Mouse (Mus musculus) ES-E14 (cell line): ENCODE measurements at regions not wholly inside any gene's neighbourhood (a gene's known extent, or its start where the extent isn't known, plus 50 kb on each side); places are given as distances from the start of the nearest gene placed in this dataset.

Experiments
- DNase-seq: peaks from one replicate; pipeline ENCODE4 v3.0.0-alpha.2; 2013; ENCODE audit warnings: low read depth, low spot score
- H3K27ac ChIP-seq: 2 replicates; pipeline ENCODE4 v1.5.1; 2012; ENCODE audit warnings: low read depth, mild to moderate bottlenecking, low read length, moderate library complexity, mixed read lengths; ENCODE audit not compliant: poor library complexity, insufficient read depth, severe bottlenecking
- H3K36me3 ChIP-seq: 2 replicates; pipeline ENCODE4 v1.6.1; 2012; ENCODE audit warnings: mild to moderate bottlenecking, low read length, moderate library complexity, mixed read lengths; ENCODE audit not compliant: control insufficient read depth, poor library complexity, insufficient read depth, severe bottlenecking
- H3K4me1 ChIP-seq, 2 experiments: fragments of 150-350 bp in 1 of 2; sonication (generic) in 1 of 2; 2 replicates each; pipeline ENCODE4 v1.6.1; 2012; ENCODE audit warnings: low read length in 2 of 2, mild to moderate bottlenecking in 1 of 2, mixed read lengths in 1 of 2; ENCODE audit not compliant: control insufficient read depth in 2 of 2, insufficient read depth in 2 of 2, poor library complexity in 1 of 2
- H3K4me3 ChIP-seq, 2 experiments: fragments of 150-350 bp in 1 of 2; sonication (generic) in 1 of 2; 2 replicates each; pipeline ENCODE4 v1.5.1; 2012; ENCODE audit warnings: low read length in 2 of 2, low read depth in 1 of 2, mild to moderate bottlenecking in 1 of 2, mixed read lengths in 1 of 2; ENCODE audit not compliant: insufficient read depth in 1 of 2, poor library complexity in 1 of 2, severe bottlenecking in 1 of 2
- H3K9ac ChIP-seq: 2 replicates; pipeline ENCODE4 v1.6.1; 2012; ENCODE audit warnings: low read depth, mild to moderate bottlenecking, low read length, mixed read lengths; ENCODE audit not compliant: poor library complexity, insufficient read depth, severe bottlenecking
- H3K9me3 ChIP-seq: fragments of 150-350 bp; sonication (generic); 2 replicates; pipeline ENCODE4 v1.6.1; 2012; ENCODE audit warnings: low read depth, mild to moderate bottlenecking, low read length; ENCODE audit not compliant: control insufficient read depth, insufficient read depth
- CHD2 ChIP-seq: IDR thresholded peaks from 2 replicates; pipeline ENCODE4 v1.6.1; 2014; ENCODE audit warnings: mild to moderate bottlenecking, low read depth, low read length, inconsistent platforms
- HCFC1 ChIP-seq: IDR thresholded peaks from 2 replicates; pipeline ENCODE4 v1.6.1; 2012; ENCODE audit warnings: low read length, inconsistent platforms, borderline replicate concordance; ENCODE audit not compliant: insufficient read depth
- MAFK ChIP-seq: IDR thresholded peaks from 2 replicates; pipeline ENCODE4 v1.6.1; 2014; ENCODE audit warnings: mild to moderate bottlenecking, low read depth, low read length, inconsistent platforms; ENCODE audit not compliant: insufficient read depth
- ZC3H11A ChIP-seq: IDR thresholded peaks from 2 replicates; pipeline ENCODE4 v1.6.1; 2012; ENCODE audit warnings: low read depth, mild to moderate bottlenecking, inconsistent platforms, low read length, borderline replicate concordance
- ZNF384 ChIP-seq: IDR thresholded peaks from 2 replicates; pipeline ENCODE4 v1.6.1; 2012; ENCODE audit warnings: low read depth, low read length, inconsistent platforms
- in situ Hi-C, 2 experiments: fragments of 600-800 bp; cut with MboI; formaldehyde crosslinking; loops; one replicate each; pipeline ENCODE4 v1.15.1; 2025; ENCODE audit warnings: low sequenced_read_pairs in 2 of 2, inconsistent platforms in 1 of 2; ENCODE audit not compliant: unreplicated experiment in 2 of 2

- TF ChIP-seq ZNF384 (no peak), CHD2 (no peak), ZC3H11A (no peak), MAFK (no peak), HCFC1 (no peak)
- Histone ChIP-seq H3K9ac (no peak overlapping the region), H3K9me3 (no peaks in the 10 kb centered on the region), H3K4me3 (no peak overlapping the region), H3K36me3 (no peaks in the 10 kb centered on the region), H3K4me1 (no peaks in the 10 kb centered on the region), H3K27ac (no peak overlapping the region)
- in situ Hi-C loops: no loop called here
- DNase-seq: no peak
Measured at GRCm38 (mm10) chr9:46586818-46587217, 267.0 kb upstream of the 4931429L15Rik start.

- Histone ChIP-seq H3K27ac (no peak overlapping the region; the same call in 1 of the 2 replicates), H3K4me3 (no peak overlapping the region), H3K9me3 (no peaks in the 10 kb centered on the region), H3K4me1 (no peaks in the 10 kb centered on the region), H3K36me3 (no peaks in the 10 kb centered on the region), H3K9ac (no peak overlapping the region)
- 0 out of 2 replicates have a peak, but pooled peaks have one; percentile 41 for TF ChIP-seq CHD2
- TF ChIP-seq MAFK: no peak
- no peak for TF ChIP-seq ZC3H11A
- no peak for TF ChIP-seq HCFC1
- peak; percentile 68 for DNase-seq
- in situ Hi-C loops: no loop called here
Measured at GRCm38 (mm10) chr9:46581844-46582243, 262.1 kb upstream of the 4931429L15Rik start.

GRCm38 (mm10) chr9:46562301-46562700 is 242.5 kb upstream of the 4931429L15Rik start:
- Histone ChIP-seq H3K4me1 (no peaks in the 10 kb centered on the region), H3K4me3 (no peak overlapping the region), H3K36me3 (no peaks in the 10 kb centered on the region), H3K9me3 (no peaks in the 10 kb centered on the region), H3K27ac (no peak overlapping the region), H3K9ac (no peak overlapping the region)
- TF ChIP-seq ZNF384: no peak
- no peak for TF ChIP-seq HCFC1
- TF ChIP-seq CHD2: no peak
- TF ChIP-seq ZC3H11A: no peak
- no peak for TF ChIP-seq MAFK
- no peak for DNase-seq
- in situ Hi-C loops: no loop called here

- Histone ChIP-seq H3K36me3 (no peaks in the 10 kb centered on the region), H3K9me3 (no peaks in the 10 kb centered on the region), H3K9ac (no peak overlapping the region), H3K27ac (no peak overlapping the region), H3K4me3 (no peak overlapping the region), H3K4me1 (no peaks in the 10 kb centered on the region)
- TF ChIP-seq ZNF384 (no peak), ZC3H11A (no peak), CHD2 (no peak), HCFC1 (no peak), MAFK (no peak)
- DNase-seq: no peak
- in situ Hi-C loops: no loop called here
Measured at GRCm38 (mm10) chr9:46558481-46558880, 238.7 kb upstream of the 4931429L15Rik start.

GRCm38 (mm10) chr9:46557781-46558180 is 238.0 kb upstream of the 4931429L15Rik start:
- TF ChIP-seq ZNF384 (no peak), ZC3H11A (no peak), HCFC1 (no peak), CHD2 (no peak), MAFK (no peak)
- in situ Hi-C loops: no loop called here

More at GRCm38 (mm10) chr9:46557781-46558180, 238.0 kb upstream of the 4931429L15Rik start:
- no peak for DNase-seq
- H3K36me3 ChIP-seq: no peaks in the 10 kb centered on the region
- no peaks in the 10 kb centered on the region for H3K9me3 ChIP-seq
- H3K9ac ChIP-seq: no peak overlapping the region
- no peak overlapping the region for H3K27ac ChIP-seq
- H3K4me3 ChIP-seq: no peak overlapping the region
- no peaks in the 10 kb centered on the region for H3K4me1 ChIP-seq
